Mouse (Mus musculus): ENCODE data around the gene Hacd2.

DNA sequence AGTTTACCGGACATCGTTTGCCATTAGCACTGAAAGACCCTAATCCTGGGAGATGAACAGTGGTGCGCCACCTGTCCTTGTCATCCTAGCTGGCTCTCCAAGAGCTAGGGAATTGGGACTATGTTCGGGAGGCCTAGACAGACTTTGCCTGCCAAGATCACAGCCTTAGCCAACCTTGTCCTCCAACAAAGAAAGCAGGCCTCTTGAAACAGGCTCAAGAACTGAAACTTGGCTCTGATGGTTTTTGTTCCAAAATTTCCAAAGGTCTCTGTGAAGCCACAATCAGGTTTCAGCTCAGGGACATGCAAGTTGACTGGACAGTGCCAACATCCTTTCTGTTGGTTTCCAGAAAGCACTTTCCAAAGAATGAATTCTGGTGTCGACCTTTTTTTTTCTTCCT lies 29.4 kb upstream of the Hacd2 start:
- no peak for TF ChIP-seq POLR2A (IDR thresholded peaks at IDR 0.05; ENCODE audit: borderline replicate concordance, low read depth, low read length)
- no peak for TF ChIP-seq CTCF (IDR thresholded peaks at IDR 0.05; ENCODE audit: low read depth, low read length)
